Comparison of ENCODE assay signal across 30 mouse cellular contexts in the genomic region with DNA sequence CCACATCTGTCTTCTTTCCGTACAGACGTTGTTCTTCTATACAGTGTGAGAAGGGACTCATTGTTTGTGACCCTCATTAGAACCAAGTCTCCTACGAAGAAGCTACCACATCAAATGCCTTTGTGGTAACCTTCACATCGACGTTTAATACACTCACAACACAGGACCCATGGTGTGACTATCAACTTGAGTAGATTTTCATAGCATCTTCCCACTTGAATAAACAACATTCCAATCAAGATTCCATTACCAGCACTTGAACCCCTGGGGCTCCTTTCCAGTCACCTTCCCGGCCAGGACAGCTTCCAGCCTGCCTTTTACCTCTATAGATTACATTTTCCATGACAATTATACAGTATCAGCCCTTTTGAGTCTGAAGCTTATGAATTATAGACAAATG. TPM values are rescaled to one million over a fixed set of nuclear protein-coding genes. Genes with fewer than 3 reads are reported as not detected.
"Had no signal": no experiment of that assay in that cellular context is flagged by ENCODE, and none has a peak within 500 bp of the region (broad histone marks: within the 10 kb centered on the region; RNA-seq: fewer than 3 reads in every experiment).

No protein-coding gene starts in this region.

- H3K9ac ChIP-seq: embryonic facial prominence, embryonic 12.5 days; embryonic facial prominence, embryonic 13.5 days; embryonic facial prominence, embryonic 15.5 days; forebrain, embryonic 12.5 days; forebrain, embryonic 13.5 days; forebrain, embryonic 15.5 days; forebrain, postnatal 0 days had no signal

- H3K9me3 ChIP-seq: embryonic facial prominence, embryonic 10.5 days; embryonic facial prominence, embryonic 12.5 days; embryonic facial prominence, embryonic 13.5 days; embryonic facial prominence, embryonic 15.5 days; forebrain, embryonic 10.5 days; forebrain, embryonic 12.5 days; forebrain, embryonic 13.5 days; forebrain, embryonic 15.5 days had no signal

- ATAC-seq: forebrain, embryonic 13.5 days; forebrain, embryonic 14.5 days; forebrain, embryonic 15.5 days; forebrain, embryonic 16.5 days; forebrain, postnatal 0 days had no signal

- H3K27ac ChIP-seq: embryonic facial prominence, embryonic 10.5 days; embryonic facial prominence, embryonic 12.5 days; embryonic facial prominence, embryonic 13.5 days; embryonic facial prominence, embryonic 15.5 days; forebrain, embryonic 10.5 days; forebrain, embryonic 12.5 days; forebrain, embryonic 13.5 days; forebrain, embryonic 15.5 days; gastrocnemius, adult 2 months; heart, adult 2 months had no signal

- H3K4me1 ChIP-seq: embryonic facial prominence, embryonic 10.5 days; embryonic facial prominence, embryonic 12.5 days; embryonic facial prominence, embryonic 13.5 days; embryonic facial prominence, embryonic 15.5 days had no signal

- H3K36me3 ChIP-seq: embryonic facial prominence, embryonic 10.5 days; embryonic facial prominence, embryonic 12.5 days; embryonic facial prominence, embryonic 13.5 days; embryonic facial prominence, embryonic 15.5 days; forebrain, embryonic 10.5 days; forebrain, embryonic 12.5 days; forebrain, embryonic 15.5 days had no signal

- H3K4me3 ChIP-seq: embryonic facial prominence, embryonic 10.5 days; embryonic facial prominence, embryonic 12.5 days; embryonic facial prominence, embryonic 13.5 days; embryonic facial prominence, embryonic 15.5 days; erythroblast, embryonic 14.5 days; forebrain, embryonic 10.5 days; forebrain, embryonic 12.5 days; forebrain, embryonic 13.5 days; forebrain, embryonic 15.5 days; gastrocnemius, adult 2 months; heart, adult 2 months had no signal

- DNase-seq: cerebellum, adult 9-10 months; cerebellum, postnatal 10 days; cerebellum, postnatal 14 days; cerebellum, postnatal 25 days; cerebellum, postnatal 36 days; embryo, embryonic 11 days; forebrain, postnatal 0 days; gastrocnemius, adult 2 months; gastrocnemius, postnatal 10 days; gastrocnemius, postnatal 14 days; gastrocnemius, postnatal 25 days; gastrocnemius, postnatal 36 days; heart, adult 11 months; heart, adult 18-20 months; heart, adult 2 months had no signal

- H3K27me3 ChIP-seq: embryonic facial prominence, embryonic 12.5 days; embryonic facial prominence, embryonic 15.5 days; forebrain, embryonic 12.5 days; forebrain, embryonic 13.5 days; forebrain, embryonic 15.5 days had no signal

- H3K4me2 ChIP-seq: embryonic facial prominence, embryonic 12.5 days; embryonic facial prominence, embryonic 13.5 days; embryonic facial prominence, embryonic 15.5 days; forebrain, embryonic 12.5 days; forebrain, embryonic 13.5 days; forebrain, embryonic 15.5 days had no signal

RNA-seq across cellular contexts. Expression of a gene that starts 42.3 kb away (rescaled TPM):
- total RNA-seq: common myeloid progenitor, adult 5-6 weeks; gastrocnemius, adult 18-20 months; gastrocnemius, adult 2 months; gastrocnemius, adult 8-10 months; gastrocnemius, postnatal 14 days; gastrocnemius, postnatal 25 days; gastrocnemius, postnatal 36 days; granulocyte monocyte progenitor cell, adult 5-6 weeks; heart, adult 2 months had no signal
- polyA plus RNA-seq: erythroblast, embryonic 14.5 days; heart, adult 2 months had no signal
